Mouse (Mus musculus) E14TG2a.4 (cell line): ENCODE measurements at regions not wholly inside any gene's neighbourhood (a gene's known extent, or its start where the extent isn't known, plus 50 kb on each side); places are given as distances from the start of the nearest gene placed in this dataset.

Experiments used
- H3K27me3 ChIP-seq: 2 replicates; pipeline ENCODE4 v1.6.1; 2014; ENCODE audit warnings: low read length, control low read depth; ENCODE audit not compliant: insufficient read depth
- H3K36me3 ChIP-seq: 2 replicates; pipeline ENCODE4 v1.6.1; 2014; ENCODE audit warnings: low read length, control low read depth; ENCODE audit not compliant: insufficient read depth
- H3K4me1 ChIP-seq: replicated peaks from 2 replicates; pipeline ENCODE4 v1.6.1; 2014; ENCODE audit warnings: low read depth, low read length, control low read depth
- H3K4me3 ChIP-seq: replicated peaks from 2 replicates; pipeline ENCODE4 v1.5.1; 2014; ENCODE audit warnings: mild to moderate bottlenecking, low read length
- H3K9me3 ChIP-seq: 2 replicates; pipeline ENCODE4 v1.6.1; 2014; ENCODE audit warnings: low read length, control low read depth
- CTCF ChIP-seq: conservative IDR thresholded peaks from 2 replicates; pipeline ENCODE4 v1.5.1; 2014; ENCODE audit warnings: low read length
- NANOG ChIP-seq: IDR thresholded peaks from 2 replicates; pipeline ENCODE4 v1.6.1; 2014; ENCODE audit warnings: borderline replicate concordance, low read length, mixed read lengths
- POU5F1 ChIP-seq: IDR thresholded peaks from 2 replicates; pipeline ENCODE4 v1.6.1; 2014; ENCODE audit warnings: low read length, borderline replicate concordance

GRCm38 (mm10) chr11:114584146-114584545 is 84.2 kb upstream of the Rpl38 start:
- Histone ChIP-seq H3K27me3 (no peaks in the 10 kb centered on the region), H3K4me1 (peaks cover 73% of the 10 kb centered on the region), H3K4me3 (0 out of 2 replicates have a peak overlapping the region, but pooled peaks have one; percentile 27), H3K9me3 (peaks cover 9% of the 10 kb centered on the region; the same call in 1 of the 2 replicates), H3K36me3 (no peaks in the 10 kb centered on the region)
- no peak for TF ChIP-seq CTCF
- TF ChIP-seq POU5F1, result no peak
- TF ChIP-seq NANOG, result no peak

GRCm38 (mm10) chr11:114579986-114580385 is 88.3 kb upstream of the Rpl38 start:
- H3K4me1 ChIP-seq, result peaks cover 68% of the 10 kb centered on the region
- H3K27me3 ChIP-seq, result no peaks in the 10 kb centered on the region
- TF ChIP-seq POU5F1 (no peak), NANOG (no peak), CTCF (no peak)
- H3K36me3 ChIP-seq, result no peaks in the 10 kb centered on the region
- peaks cover 4% of the 10 kb centered on the region; the same call in 1 of the 2 replicates for H3K9me3 ChIP-seq
- no peak overlapping the region for H3K4me3 ChIP-seq

- Histone ChIP-seq H3K4me3 (no peak overlapping the region), H3K9me3 (peaks cover 4% of the 10 kb centered on the region; the same call in 1 of the 2 replicates), H3K27me3 (no peaks in the 10 kb centered on the region), H3K36me3 (no peaks in the 10 kb centered on the region), H3K4me1 (peaks cover 55% of the 10 kb centered on the region)
- TF ChIP-seq CTCF (no peak), NANOG (no peak), POU5F1 (no peak)
Observed at GRCm38 (mm10) chr11:114578551-114578950, 89.8 kb upstream of the Rpl38 start.

- no peaks in the 10 kb centered on the region for H3K27me3 ChIP-seq
- TF ChIP-seq NANOG (no peak), CTCF (peak; percentile 75)
- H3K36me3 ChIP-seq, result no peaks in the 10 kb centered on the region
- 0 out of 2 replicates have a peak overlapping the region, but pooled peaks have one; percentile 1 for H3K4me3 ChIP-seq
- H3K4me1 ChIP-seq, result peaks cover 53% of the 10 kb centered on the region
- H3K9me3 ChIP-seq, result peaks cover 4% of the 10 kb centered on the region; the same call in 1 of the 2 replicates
Observed at GRCm38 (mm10) chr11:114576803-114577202, 91.5 kb upstream of the Rpl38 start.

- Histone ChIP-seq H3K27me3 (no peaks in the 10 kb centered on the region), H3K36me3 (no peaks in the 10 kb centered on the region), H3K4me1 (peaks cover 59% of the 10 kb centered on the region), H3K4me3 (peak overlapping the region; percentile 67), H3K9me3 (peaks cover 25% of the 10 kb centered on the region)
- peak; percentile 85 for TF ChIP-seq NANOG
- TF ChIP-seq CTCF, result no peak
- TF ChIP-seq POU5F1, result no peak
Observed at GRCm38 (mm10) chr11:114571144-114571869, 97.0 kb upstream of the Rpl38 start.

- H3K4me1 ChIP-seq, result peaks cover 54% of the 10 kb centered on the region
- peaks cover 32% of the 10 kb centered on the region for H3K9me3 ChIP-seq
- no peaks in the 10 kb centered on the region for H3K36me3 ChIP-seq
- TF ChIP-seq NANOG (no peak), POU5F1 (no peak), CTCF (no peak)
- peak overlapping the region; percentile 67; the same call in 1 of the 2 replicates for H3K4me3 ChIP-seq
- H3K27me3 ChIP-seq, result no peaks in the 10 kb centered on the region
Observed at GRCm38 (mm10) chr11:114570076-114570475, 98.2 kb upstream of the Rpl38 start.

- peaks cover 39% of the 10 kb centered on the region for H3K9me3 ChIP-seq
- peaks cover 63% of the 10 kb centered on the region for H3K4me1 ChIP-seq
- peak overlapping the region; percentile 67 for H3K4me3 ChIP-seq
- TF ChIP-seq POU5F1 (no peak), CTCF (no peak), NANOG (no peak)
- H3K36me3 ChIP-seq, result no peaks in the 10 kb centered on the region
- H3K27me3 ChIP-seq, result no peaks in the 10 kb centered on the region
Observed at GRCm38 (mm10) chr11:114567814-114568800, 100.2 kb upstream of the Rpl38 start.

- Histone ChIP-seq H3K9me3 (peaks cover 39% of the 10 kb centered on the region), H3K4me1 (peaks cover 69% of the 10 kb centered on the region), H3K36me3 (no peaks in the 10 kb centered on the region), H3K27me3 (no peaks in the 10 kb centered on the region), H3K4me3 (peak overlapping the region; percentile 67)
- TF ChIP-seq POU5F1, result no peak
- TF ChIP-seq NANOG, result no peak
- no peak for TF ChIP-seq CTCF
Observed at GRCm38 (mm10) chr11:114567045-114567780, 101.1 kb upstream of the Rpl38 start.
